Mouse (Mus musculus) bone marrow macrophage, adult 2 months (primary cell): ENCODE results near the gene Pttg1.

Experiments used
- CTCF ChIP-seq: IDR thresholded peaks from 2 replicates; pipeline ENCODE4 v1.5.1; 2012; ENCODE audit warnings: low read depth, mild to moderate bottlenecking, low read length, moderate library complexity
- POLR2A ChIP-seq: IDR thresholded peaks from 2 replicates; pipeline ENCODE4 v1.6.1; 2012; ENCODE audit warnings: mild to moderate bottlenecking, low read depth, low read length, borderline replicate concordance

- TF ChIP-seq CTCF, result peak; percentile 17; the same call in 1 of the 2 replicates
- TF ChIP-seq POLR2A, result no peak
These were observed 26.8 kb downstream of the Pttg1 start for GRCm38 (mm10) chr11:43399297-43399696.
